Mouse (Mus musculus) CD4-positive, CD25-positive, alpha-beta regulatory T cell, adult 4 months (primary cell): ENCODE data around the gene Olfr1145. TPM values are rescaled to one million over a fixed set of nuclear protein-coding genes. Genes with fewer than 3 reads are reported as not detected.

Source experiments
- ATAC-seq: one replicate; pipeline ENCODE4 v1.8.0; 2017
- polyA plus RNA-seq, 2 experiments: library from polyadenylated mRNA; unstranded; fragments of 100-300 nt; shearing (Covaris generic); gene quantifications; one replicate each; pipeline ENCODE4 v1.2.1; 2017

Gene Olfr1145
- not detected for polyA plus RNA-seq

DNA sequence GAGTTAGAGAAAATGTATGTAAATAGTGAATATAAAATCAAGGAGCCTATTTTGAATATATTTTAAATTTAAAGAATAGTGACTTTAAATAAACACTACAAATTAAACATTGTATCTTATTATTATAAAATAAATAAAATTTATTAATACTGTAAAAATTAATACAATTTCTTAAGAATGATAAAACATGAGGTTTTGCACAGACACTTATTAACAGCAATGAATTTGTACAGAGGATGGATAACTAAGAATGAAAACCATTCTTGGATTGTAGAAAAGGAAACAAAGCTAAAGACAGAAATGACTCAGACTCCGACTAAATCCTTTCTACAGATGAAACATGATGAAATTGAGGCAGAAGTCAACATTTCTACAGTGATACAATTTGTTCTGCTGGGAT lies at the start of gene Olfr1145:
Olfr1145 (plus strand) TSS at position 301 of the 400 bp plus-strand sequence.
- ATAC-seq = no peak

DNA sequence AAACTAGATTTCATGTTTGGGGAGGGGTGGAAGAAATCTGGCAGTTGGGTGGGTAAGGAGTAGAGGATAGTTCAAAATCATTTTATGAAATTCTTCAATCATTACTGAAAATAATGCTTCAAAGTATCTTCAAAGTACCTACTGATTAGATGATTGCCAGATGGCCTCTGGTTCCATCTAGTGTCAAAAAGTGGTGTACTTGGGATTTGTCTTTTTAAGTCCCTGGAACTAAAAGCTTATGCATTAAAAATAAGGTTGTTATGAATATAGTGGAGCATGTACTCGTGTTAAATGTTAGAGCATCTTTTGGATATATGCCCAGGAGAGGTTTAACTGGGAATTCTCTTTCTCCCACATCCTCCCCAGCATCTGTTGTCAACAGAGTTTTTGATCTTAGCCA lies 33.5 kb upstream of the Olfr1145 start:
- ATAC-seq = no peak

DNA sequence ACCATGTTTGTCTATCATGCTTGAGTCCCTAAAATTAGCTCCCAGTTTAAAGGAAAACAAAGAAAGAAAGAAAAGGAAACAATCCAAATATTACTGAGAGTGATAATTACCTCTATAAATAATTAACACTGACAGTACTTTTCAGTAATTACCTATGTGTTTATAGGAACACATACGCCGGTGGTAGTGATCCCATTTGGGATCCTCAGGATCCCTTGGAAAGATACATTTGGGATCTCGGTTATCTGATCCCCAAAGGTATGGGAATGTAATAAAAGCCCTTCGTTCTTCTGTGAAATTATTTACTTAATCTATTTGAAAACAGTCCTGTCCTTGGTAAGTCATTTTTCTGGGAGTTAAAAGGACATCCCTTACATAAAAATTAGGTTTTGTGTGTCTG lies 30.4 kb upstream of the Olfr1145 start, which contains the start of gene Olfr152:
Olfr152 (plus strand) TSS at position 301 of the 400 bp plus-strand sequence.
- ATAC-seq = no peak

DNA sequence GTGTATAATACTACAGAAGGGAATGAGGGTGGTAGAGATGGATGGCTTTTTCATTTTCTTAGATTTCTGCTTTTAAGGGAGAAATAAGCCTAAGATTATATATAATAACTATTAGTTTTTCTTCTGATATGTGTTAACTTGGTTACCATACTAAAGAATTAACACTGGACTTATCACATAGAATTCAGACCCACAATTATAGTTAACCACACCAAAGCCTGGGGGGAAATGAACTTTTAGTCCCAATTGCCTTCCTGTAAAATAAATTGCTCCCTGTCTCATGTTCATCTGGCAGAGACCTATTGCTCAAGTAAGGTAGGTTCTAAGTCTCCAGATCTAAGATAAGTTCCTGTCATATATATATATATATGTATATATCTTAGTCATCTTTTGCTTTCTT lies 9.3 kb upstream of the Olfr1145 start, which contains the start of gene Olfr1143:
Olfr1143 (plus strand) TSS at position 301 of the 400 bp plus-strand sequence.
- ATAC-seq = no peak

DNA sequence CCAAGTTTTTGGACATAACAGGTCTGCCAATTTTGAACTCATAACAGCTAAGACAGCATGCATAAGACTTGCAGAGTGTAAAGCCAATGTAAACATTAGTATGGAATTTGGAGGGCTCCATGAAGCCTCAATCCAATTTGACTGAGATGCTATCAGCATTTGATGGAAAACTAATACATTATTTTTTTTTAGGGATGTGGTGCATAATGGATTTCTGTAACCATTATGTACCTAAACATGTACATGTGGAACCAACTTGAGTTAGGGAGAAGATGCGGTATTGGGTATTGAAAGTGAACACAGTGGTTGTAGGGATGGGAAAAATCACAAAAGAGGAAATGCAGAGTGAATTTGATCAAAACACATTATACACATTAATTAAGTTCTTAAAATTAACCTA lies 20.6 kb downstream of the Olfr1145 start, which contains the start of gene Olfr1148:
Olfr1148 (plus strand) TSS at position 301 of the 400 bp plus-strand sequence.
- ATAC-seq = no peak

DNA sequence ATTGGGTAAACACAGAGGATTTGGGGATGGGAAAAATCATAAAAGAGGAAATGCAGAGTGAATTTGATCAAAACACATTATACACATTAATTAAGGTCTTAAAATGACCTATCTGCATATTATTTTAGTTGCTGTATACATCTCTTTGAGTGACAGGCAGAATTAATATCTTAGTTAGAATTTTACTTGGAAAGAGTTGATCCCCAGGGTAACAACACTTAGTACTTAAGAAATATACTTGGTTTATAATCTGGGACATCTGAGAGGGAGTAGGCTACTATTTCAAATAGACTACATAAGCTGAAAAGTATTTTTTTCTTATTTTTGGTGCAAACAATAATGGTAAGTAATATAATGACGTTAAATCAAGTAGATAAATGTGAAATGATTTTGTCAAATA lies 34.1 kb downstream of the Olfr1145 start, which contains the start of gene Olfr1150-ps1:
Olfr1150-ps1 (plus strand) TSS at position 301 of the 400 bp plus-strand sequence.
- no peak for ATAC-seq

DNA sequence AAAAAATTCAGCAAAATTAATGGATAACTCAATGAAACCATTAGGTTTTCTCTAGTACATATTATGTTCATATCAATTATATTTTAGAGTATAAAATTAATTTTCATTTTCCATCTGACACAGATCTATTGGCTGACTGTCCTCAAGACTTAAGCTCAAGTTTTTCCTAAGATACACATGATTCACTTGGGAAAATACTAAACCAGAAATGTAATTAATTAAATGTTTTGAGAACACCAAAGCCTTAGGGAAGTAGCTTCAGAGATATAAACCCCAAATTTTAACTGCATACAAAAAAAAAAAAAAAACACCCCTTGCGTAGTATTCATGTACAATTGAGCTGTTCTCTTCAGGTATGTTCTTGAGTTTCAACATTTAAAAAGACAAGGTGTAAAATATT lies 45.9 kb downstream of the Olfr1145 start, which contains the start of gene Olfr1151:
Olfr1151 (plus strand) TSS at position 301 of the 400 bp plus-strand sequence.
- no peak for ATAC-seq

Other genes starting within 250 kb of the Olfr1145 start
- gene Olfr1129, start 235.9 kb upstream of the Olfr1145 start, polyA plus RNA-seq = not detected
- not detected for gene Olfr1130, start 203.6 kb upstream of the Olfr1145 start, polyA plus RNA-seq
- not detected for gene Olfr1131, start 182.7 kb upstream of the Olfr1145 start, polyA plus RNA-seq
- gene Olfr1132, start 172.3 kb upstream of the Olfr1145 start, polyA plus RNA-seq = not detected
- not detected for gene Olfr1133, start 162.4 kb upstream of the Olfr1145 start, polyA plus RNA-seq
- gene Olfr1134, start 151.4 kb upstream of the Olfr1145 start, polyA plus RNA-seq = not detected
- not detected for gene Olfr1135, start 136.2 kb upstream of the Olfr1145 start, polyA plus RNA-seq
- not detected for gene Olfr1136, start 115.9 kb upstream of the Olfr1145 start, polyA plus RNA-seq
- gene Olfr1137, start 96.6 kb upstream of the Olfr1145 start, polyA plus RNA-seq = not detected
- not detected for gene Olfr1138, start 69.8 kb upstream of the Olfr1145 start, polyA plus RNA-seq
- gene Olfr1140, start 66.1 kb upstream of the Olfr1145 start, polyA plus RNA-seq = not detected
- gene Olfr1141, start 55.8 kb upstream of the Olfr1145 start, polyA plus RNA-seq = not detected
- gene Olfr152, start 30.3 kb upstream of the Olfr1145 start, polyA plus RNA-seq = not detected
- not detected for gene Olfr1143, start 9.2 kb upstream of the Olfr1145 start, polyA plus RNA-seq
- gene Olfr1148, start 20.7 kb downstream of the Olfr1145 start, polyA plus RNA-seq = not detected
- not detected for gene Olfr1150-ps1, start 34.2 kb downstream of the Olfr1145 start, polyA plus RNA-seq
- gene Olfr1151, start 46.0 kb downstream of the Olfr1145 start, polyA plus RNA-seq = not detected
- gene Olfr1152, start 56.7 kb downstream of the Olfr1145 start, polyA plus RNA-seq = under 1 TPM in 1 of 2 experiments, not detected in 1; 0.08 TPM
- gene Olfr1153, start 85.1 kb downstream of the Olfr1145 start, polyA plus RNA-seq = under 1 TPM in 1 of 2 experiments, not detected in 1; 0.34 TPM
- not detected for gene Olfr1154, start 95.3 kb downstream of the Olfr1145 start, polyA plus RNA-seq
- gene Olfr1155, start 135.3 kb downstream of the Olfr1145 start, polyA plus RNA-seq = not detected
- gene Olfr1156, start 143.3 kb downstream of the Olfr1145 start, polyA plus RNA-seq = under 1 TPM in 1 of 2 experiments, not detected in 1; 0.13 TPM
- gene Olfr1157, start 158.5 kb downstream of the Olfr1145 start, polyA plus RNA-seq = under 1 TPM in 1 of 2 experiments, not detected in 1; 0.11 TPM
- gene Olfr74, start 164.8 kb downstream of the Olfr1145 start, polyA plus RNA-seq = not detected
- not detected for gene Olfr1158, start 180.3 kb downstream of the Olfr1145 start, polyA plus RNA-seq
- under 1 TPM in 1 of 2 experiments, not detected in 1; 0.05 TPM for gene Olfr1160, start 198.4 kb downstream of the Olfr1145 start, polyA plus RNA-seq
- not detected for gene Olfr1161, start 213.0 kb downstream of the Olfr1145 start, polyA plus RNA-seq
- gene Olfr73, start 227.9 kb downstream of the Olfr1145 start, polyA plus RNA-seq = not detected
- under 1 TPM in 1 of 2 experiments, not detected in 1; 0.13 TPM for gene Olfr1162, start 241.3 kb downstream of the Olfr1145 start, polyA plus RNA-seq